Mouse (Mus musculus): ENCODE measurements at regions not wholly inside any gene's neighbourhood (a gene's known extent, or its start where the extent isn't known, plus 50 kb on each side); places are given as distances from the start of the nearest gene placed in this dataset.

DNA sequence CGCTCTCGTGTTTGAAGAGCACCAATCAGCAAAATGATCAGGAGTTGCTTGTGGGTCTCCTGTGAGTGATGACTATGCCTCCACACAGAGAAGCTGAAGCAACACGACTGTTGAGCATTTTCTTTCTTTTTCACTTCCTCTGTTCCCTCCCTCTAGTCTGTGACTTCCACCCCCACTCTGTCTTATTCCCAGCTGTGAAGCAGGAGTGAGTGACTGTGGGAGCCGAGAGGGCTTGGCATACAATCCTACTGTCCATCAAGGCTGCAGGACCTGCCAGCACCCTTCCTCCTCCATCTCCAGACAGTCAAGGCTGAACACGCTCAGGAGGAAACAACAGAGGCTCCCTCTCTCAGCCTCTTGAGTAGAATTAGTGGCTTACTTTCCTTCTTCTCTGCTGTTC, 401.3 kb downstream of the Plcl1 start:
- DNase-seq (ENCODE audit: low spot score in 2 of 2), result no peak

DNA sequence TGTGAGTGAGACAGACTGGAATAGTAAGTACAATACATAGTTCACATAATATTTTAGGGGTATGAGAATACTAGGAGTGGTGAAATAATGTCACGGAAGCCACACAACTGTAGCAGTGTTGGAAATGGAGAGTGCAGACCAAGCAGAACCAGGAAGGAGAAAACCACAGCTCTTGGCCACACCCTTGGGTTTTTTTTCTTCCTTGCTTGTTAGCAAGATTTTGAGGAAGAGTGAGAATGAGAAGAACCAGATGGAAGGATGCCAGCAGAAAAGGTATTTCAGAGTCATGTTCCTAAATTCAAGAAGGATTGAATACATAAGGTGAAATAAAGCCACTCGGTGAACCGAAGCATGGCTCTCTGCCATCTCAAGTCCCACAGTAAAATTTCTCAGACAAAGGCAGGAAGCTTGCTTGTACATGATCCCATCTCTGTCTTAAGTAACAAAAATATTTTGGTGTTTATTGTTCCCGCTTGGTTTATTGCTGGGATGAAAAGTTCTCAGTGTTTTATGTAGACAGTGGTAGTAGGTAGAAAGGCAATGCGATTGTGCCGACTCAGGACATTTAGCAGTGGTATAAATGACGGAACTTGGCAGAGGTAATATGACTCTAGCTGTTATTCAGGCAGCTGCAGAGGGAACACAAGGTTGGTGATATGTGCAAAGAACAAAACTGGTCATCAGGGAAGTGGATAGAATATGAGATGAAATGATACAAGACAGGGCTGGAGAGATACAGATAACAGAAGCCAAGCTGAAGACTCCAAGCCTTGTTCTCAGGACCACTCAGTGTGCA, 403.2 kb downstream of the Plcl1 start:
- DNase-seq (ENCODE audit: low spot score in 2 of 2), result no peak

DNA sequence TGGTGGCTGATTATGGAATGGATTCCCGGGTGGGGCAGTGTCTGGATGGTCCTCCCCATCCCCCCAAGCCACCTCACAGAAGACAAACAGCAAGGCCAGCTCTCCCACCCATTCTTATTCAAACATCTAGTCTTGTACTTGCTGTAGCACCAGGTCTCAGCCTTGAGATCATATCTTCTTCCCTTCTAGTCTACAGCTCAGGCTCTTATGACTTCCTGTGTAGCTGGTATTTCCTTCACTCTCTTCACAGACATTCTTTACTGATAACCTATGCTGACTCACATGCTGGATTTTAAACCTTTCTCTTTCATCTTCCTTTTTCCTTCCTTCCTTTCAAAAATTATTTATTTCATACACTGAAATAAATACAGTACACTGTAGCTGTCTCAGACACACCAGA, 406.8 kb downstream of the Plcl1 start:
- no peak for DNase-seq (ENCODE audit: low spot score in 2 of 2)

DNA sequence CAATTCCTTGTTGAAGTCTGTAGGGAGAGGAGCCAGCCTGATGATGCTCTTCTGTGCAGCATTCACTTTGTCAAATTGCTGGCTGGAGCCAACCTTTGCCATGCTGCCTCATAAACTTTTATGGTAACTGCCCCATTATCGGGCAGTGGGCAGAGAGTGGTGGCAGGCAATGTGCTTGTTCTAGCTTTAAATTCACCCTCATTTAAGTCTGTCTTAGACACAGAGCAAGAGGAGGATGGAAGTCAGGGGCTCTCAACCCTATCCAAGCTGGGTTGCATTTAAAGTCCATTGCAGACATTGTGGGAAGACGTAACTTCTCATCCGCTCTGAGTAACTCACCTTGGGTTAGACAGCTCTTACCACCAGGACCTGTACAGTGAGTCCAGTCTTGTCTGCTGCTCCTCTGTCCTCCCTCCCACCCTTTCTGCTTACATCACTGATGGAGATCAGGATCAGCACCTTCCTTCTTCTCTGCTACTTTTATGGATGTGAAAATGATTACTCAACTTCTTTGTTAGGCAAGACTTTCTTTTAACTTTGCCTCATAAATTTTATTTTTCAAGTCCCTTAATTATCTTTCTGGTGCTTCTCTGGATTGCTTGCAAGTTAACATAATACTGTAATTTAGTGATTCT, 415.3 kb downstream of the Plcl1 start:
- DNase-seq (ENCODE audit: low spot score in 2 of 2), result no peak

DNA sequence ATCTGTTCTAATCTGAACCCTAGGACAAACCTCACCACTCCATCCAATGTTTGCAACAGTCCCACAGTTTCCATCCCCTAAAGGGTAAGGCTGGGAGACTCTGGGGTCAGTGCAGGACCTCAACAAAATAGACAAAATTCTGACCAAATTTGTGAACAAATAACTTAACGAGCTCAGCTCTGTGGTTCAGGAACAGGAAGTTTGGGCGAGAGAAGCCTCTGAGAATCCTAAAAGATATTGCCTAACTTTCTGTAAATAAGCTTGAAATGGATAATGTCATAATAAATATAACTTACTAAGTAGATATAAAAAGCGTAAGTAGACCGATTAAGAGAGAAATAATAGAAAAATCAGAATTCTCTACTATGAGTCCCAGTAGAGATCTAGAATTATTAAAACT, 416.9 kb downstream of the Plcl1 start:
- DNase-seq (ENCODE audit: low spot score in 2 of 2), result no peak

DNA sequence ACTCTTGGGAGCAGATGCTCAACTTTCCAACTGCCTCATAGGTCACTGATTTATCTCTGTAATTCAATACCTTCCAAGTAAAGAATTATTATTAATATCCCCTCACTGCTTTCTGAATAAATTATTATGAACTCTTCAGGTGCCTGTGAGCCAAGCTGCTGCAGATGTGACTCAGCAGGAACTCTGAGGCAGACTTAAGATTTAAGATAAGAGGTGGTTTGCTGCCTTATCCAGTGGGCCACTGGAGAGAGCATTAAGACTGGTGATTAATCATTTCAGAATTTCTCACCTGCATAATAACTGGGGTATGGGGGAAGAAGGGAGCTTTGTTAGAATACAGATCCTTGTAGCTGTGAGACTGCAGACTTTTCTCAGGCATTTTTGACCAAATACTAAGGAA, 421.5 kb downstream of the Plcl1 start:
- DNase-seq (ENCODE audit: low spot score in 2 of 2), result no peak

DNA sequence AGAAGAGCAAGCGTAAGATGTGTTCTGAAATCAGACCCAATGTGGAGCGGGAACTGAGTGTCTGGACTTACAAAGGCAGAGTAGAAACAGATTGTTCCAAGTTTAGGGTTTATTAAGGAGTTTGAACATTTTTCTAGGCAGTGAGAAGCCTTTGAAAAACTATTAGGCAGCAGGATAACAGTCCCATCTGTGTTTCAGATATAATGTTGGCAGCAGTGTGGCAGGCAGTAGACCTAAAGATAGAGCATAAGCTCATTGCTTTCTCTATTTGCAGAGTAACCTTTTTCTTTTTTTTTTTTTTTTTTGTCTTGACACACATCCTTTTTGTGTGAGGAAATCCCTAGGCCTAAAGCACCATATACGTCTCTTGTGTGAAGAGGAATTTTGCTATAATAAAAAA, 429.6 kb downstream of the Plcl1 start:
- DNase-seq (ENCODE audit: low spot score in 2 of 2), result no peak

DNA sequence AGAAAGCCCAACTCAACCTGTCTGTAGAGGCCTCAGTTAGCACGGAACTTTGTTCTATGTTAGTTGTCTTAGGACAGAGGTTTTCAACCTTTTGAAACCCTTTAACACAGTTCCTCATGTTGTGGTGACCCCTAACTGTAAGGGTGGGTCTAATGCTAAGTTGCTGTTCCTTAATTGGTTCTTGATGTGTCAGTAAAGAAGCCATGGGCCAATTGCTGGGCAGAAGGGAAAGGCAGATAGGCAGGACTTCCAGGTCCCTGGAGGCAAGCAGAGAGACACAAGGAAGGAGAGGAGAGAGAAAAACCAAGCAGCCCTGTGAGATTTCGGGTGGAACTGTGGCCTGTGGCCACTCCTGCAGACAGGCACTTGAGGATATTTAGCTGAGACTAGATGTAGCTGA, 431.0 kb downstream of the Plcl1 start:
- DNase-seq (ENCODE audit: low spot score in 2 of 2), result no peak

DNA sequence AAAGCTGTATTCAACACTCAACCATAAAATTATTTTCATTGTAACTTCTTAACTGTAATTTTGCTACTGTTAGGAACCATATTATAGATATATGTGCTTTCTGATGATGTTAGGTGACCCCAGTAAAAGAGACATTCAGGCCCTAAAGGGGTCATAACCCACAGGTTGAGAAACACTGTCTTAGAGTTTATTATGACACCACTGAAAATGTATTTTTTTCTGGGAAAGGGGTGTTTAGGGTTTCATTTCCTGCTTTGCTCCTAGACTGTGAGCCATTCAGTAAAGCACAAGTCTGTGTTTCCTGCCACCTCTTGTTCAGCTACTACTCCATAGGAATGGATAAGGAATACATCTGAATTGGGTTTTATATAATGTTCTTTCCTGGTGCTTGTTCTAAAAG, 431.6 kb downstream of the Plcl1 start:
- DNase-seq (ENCODE audit: low spot score in 2 of 2), result no peak

DNA sequence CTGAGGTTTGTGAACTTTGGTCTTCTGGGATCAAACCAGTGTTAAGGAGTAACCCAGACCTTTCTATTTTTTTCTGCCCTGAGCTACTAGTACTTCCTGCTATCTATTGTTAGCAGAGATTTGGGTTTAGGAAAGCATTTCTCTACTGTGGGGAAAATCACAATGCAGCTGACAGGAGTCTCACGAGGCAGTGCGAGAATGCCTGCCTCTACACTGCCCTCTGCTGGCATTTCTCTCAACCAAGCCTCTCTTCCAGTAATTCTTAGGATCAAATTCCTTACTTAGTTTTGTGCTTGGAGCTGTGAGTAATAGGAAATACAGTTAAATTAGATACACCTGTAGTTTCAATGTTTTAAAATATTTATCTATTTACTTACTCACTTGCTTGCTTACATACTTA, 432.4 kb downstream of the Plcl1 start:
- DNase-seq (ENCODE audit: low spot score in 2 of 2), result peak; percentile 29 to 60

DNA sequence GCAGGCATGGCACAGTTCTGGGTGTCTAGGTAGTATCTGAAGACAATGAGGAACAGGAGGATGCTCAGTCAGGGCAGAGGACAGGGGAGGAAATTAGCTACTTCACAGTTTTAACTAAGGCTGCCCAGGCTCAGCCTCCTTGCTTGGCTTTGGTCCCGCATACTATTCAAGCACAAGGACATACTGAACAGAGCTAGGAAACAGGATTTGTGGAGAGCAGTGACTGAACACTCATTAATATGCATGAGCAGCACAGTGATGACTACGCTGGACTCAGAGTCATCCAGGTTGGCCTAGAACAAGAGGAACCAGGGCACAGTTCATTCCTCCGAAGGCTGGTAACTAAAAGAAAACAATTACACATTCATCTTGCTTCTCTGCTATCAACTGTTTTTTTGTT, 443.1 kb downstream of the Plcl1 start:
- no peak for DNase-seq (ENCODE audit: low spot score in 2 of 2)

DNA sequence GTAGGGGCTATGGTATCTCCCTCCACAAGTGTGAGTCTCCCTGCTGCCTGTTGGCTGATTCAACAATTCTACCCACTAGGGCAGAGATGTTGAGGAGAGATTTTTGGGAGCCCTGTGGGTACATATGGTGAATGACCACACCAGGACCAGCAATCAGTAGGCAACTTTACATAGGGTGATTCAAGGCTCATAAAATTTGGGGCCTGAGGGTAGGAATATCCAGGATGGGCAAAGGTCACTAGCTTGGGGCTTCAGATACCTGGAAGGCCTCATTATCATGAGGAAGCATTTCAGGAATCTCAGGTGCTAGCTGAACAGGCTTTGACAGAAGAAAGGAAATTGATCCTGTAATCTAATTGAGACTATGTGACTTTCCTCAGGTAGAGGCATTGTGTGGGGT, 446.6 kb downstream of the Plcl1 start:
- no peak for DNase-seq (ENCODE audit: low spot score in 2 of 2)

DNA sequence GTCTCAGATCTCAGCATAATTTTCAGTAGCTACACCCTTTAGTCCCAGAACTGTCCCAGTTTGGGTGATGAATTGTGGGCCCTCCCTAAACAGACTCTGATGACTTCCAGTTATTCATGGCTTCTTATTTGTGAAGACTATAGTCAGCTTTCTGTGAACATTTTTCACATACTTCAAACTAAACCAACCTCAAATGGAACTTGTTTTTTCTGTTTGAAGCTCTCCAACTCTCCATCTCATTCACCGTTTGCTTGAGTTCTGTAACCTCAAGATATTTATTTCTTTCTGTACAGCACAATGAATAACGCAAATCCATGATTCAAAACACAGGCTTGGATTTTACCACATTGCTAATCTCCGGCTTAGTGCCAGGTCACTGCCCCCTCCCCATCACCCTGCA, 453.4 kb downstream of the Plcl1 start:
- DNase-seq (ENCODE audit: low spot score in 2 of 2), result no peak

DNA sequence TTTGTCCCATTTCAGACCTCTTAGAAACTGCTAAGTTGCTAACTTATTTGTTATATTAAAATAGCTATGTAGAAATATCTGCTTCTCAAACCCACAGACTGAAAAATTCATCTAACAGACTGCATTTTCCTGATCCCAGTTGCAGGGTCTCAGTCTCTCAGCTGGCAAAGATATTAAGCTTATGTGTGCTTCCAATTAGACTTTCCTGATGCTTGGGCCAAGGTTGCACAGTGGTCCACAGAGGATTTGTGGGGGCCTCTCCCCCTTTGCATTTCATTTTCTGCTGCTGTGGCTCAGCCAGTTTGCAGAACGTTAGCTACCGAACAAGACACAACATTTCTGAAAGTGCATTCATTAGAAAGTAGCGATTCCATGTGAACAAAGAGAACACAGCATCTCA, 457.4 kb downstream of the Plcl1 start:
- no peak for DNase-seq (ENCODE audit: low spot score in 2 of 2)

DNA sequence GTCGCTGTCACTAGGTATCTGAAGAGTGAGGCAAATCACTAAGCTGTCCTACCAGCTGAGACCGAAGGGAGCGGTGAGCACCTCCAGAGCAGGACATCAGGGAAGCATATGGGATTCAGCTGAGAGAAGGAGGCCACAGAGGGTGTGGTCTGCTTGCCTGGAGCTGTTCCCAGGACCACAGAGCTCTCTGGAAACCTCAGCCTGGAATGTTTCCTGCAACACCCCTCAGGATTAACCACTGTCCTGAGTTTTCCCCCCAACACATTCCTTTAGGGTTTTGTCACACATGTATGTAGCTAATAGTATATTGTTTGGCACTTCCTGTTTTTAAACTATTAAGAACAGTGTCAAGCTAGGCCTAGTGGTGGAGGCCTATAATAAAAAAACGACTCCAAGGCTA, 459.6 kb downstream of the Plcl1 start:
- no peak for DNase-seq (ENCODE audit: low spot score in 2 of 2)

DNA sequence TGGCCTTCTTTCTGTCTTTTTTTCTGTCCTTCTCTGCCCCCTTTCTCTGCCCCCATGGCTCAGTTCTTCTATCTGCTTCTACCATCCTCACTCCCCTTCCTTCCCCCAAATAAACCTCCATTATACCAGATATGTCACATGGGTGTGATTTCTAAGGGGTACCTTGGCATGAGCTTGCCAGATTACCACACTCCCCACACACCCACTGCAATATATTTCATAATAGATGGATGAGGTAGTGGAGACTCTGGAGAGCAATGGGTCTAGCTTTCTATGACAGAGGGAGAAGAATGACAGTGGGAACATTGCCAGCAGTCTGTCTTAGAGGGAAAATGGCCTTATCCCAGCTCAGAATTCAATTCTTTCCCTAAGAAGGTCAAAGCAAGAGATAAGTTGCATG, 461.0 kb downstream of the Plcl1 start:
- DNase-seq (ENCODE audit: low spot score in 2 of 2), result no peak

DNA sequence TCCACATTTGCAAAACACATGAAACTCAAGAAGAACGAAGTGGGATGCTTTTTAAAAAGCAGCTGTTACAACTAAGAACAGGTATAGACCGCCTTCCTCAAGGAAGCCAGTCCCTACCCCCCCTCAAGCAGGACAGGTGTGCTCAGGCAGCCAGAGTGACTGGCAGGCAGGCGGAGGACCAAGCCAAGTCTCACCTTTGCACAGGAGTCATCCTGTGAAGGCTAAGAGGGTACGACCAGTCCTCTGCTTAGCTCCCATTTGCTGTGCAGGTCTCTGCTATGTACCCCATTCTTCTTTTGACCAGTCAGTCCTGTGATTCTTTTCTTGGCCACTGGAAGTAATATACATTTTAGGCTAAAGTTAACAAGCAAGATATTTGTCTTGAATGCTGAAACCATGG, 467.9 kb downstream of the Plcl1 start:
- DNase-seq (ENCODE audit: low spot score in 2 of 2), result no peak

DNA sequence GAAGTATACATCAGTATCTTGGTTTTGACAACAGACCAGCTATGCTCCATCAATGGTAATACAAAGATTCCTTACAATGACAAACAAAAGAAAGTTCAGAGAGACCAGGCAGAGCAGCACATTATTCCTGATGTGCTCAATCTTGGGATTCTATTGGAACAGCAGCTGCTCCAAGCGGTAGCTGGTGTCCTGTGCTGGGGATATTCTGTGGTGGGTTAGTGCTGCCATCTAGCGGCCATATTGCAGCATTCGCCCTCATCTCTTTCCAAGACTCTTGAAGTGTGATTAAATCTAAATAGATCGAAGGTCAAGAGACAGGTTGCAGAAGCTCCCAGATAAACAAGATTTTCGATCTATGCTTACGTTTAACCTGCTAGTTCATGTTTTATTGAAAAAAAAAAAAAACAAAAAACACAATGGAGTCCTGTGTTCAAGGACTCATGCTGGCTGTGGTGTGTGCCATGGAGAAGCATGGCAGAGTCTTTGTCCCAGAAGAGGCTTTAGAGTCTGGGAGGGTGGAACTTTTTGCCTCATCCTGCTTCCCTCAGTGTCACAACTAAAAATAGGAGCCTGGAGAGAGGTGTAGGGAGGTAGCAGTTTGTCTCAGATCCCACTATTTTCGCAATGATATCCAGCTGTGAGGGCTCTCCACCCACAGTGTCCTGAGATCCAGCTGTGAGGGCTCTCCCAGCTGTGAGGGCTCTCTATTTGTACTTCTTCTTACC, 468.6 kb downstream of the Plcl1 start:
- DNase-seq (ENCODE audit: low spot score in 2 of 2), result peak; percentile 46 to 74

DNA sequence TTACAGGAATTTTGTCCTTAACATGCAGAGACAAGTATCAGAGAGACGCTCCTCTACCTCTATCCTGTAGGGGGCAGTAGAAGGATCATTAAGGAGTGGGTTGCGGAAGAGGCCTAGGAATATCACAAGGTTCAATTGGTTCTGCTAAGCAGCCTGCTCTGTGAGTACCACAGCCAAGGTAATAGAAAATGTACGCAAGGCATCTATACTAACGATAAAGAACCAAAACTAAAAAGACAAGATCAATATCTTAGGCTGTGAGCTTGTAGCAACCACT, 469.1 kb downstream of the Plcl1 start:
- DNase-seq (ENCODE audit: low spot score in 2 of 2), result no peak

DNA sequence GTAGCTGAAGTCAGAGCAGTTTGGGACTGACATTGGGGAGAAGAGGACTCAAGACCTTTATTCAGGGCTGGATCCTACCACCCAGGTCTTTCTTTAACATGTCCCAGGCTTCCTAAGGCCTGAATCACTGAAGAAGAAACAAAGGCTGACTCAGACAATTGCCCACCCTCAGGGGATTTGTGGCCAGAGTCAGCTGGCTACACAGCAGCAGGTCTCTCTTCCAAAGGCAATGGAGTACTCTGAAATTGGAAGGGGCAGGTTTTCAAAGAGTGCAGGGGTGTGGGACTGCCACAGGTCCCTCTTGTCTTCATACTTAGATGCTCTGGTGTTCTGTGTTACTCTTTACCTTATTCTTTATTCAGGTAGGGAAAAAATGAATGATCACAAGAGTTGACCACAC, 478.9 kb downstream of the Plcl1 start:
- DNase-seq (ENCODE audit: low spot score in 2 of 2), result no peak

DNA sequence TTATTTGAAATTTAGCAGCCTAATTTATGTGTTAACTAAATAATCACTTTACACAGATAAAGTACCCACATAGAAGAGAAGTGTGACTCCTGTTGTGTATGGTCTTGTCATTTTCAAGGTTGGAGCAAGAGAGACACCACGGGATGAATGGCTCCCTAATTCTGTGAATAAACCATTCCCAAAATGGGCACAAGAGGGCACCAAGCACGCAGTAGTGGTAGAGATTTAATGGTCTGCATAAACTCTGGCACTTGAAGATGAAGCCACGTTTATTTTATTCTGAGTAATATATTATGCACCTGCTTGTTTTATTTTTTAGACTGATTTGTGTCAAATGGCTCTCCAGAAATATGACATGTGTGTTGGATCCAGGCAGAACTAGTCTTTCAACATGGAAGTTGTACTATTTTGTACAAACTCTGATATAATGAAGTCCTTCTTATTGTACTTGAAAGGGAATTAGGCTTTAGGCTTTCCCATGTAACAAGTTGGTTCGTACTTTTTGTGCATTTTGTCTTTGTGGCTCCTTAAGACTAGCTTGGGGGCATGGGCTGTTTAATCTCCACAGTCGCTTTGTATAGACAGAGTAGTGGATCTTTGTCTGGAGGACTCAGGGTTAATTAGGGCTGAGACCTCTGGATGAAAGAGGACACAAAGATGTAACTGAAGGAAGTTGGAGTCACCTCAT, 480.8 kb downstream of the Plcl1 start:
- peak in 1 of 2 experiments; percentile 70 for DNase-seq (ENCODE audit: low spot score in 2 of 2)

DNA sequence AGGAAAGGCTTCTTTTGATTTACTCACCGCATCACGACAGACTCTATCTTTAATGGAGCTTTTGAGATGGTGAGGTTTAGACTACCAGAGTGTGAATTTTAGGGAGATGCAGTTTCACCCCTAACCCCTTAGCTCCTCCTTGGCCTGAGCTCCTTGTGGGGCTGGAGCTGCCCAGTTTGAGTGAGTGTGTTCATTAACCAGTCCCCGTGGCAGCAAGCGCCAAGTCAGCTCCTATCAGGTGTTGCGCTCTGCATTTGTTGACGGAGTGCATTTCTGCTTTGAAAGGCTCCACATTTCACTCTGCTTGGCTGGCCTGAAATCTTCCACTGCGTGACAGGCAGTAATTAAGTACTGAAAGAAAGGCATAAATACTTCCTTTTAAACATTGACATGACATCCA, 481.7 kb downstream of the Plcl1 start:
- DNase-seq (ENCODE audit: low spot score in 2 of 2), result no peak
